Mouse (Mus musculus) bone marrow macrophage, adult 2 months (primary cell): ENCODE data around the gene Fosb. TPM values are rescaled to one million over a fixed set of nuclear protein-coding genes. Genes with fewer than 3 reads are reported as not detected.
A peak's percentile ranks its signal among the peaks of the same experiment; 100 is the strongest.

Experiments
- H3K27ac ChIP-seq: 2 replicates; pipeline ENCODE4 v1.5.1; 2012; ENCODE audit warnings: low read depth, low read length; ENCODE audit not compliant: insufficient read depth
- H3K4me1 ChIP-seq: 2 replicates; pipeline ENCODE4 v1.6.1; 2012; ENCODE audit warnings: low read length; ENCODE audit not compliant: control insufficient read depth, insufficient read depth
- H3K4me3 ChIP-seq: 2 replicates; pipeline ENCODE4 v1.5.1; 2012; ENCODE audit warnings: mild to moderate bottlenecking, low read length, moderate library complexity; ENCODE audit not compliant: insufficient read depth
- CTCF ChIP-seq: IDR thresholded peaks from 2 replicates; pipeline ENCODE4 v1.5.1; 2012; ENCODE audit warnings: low read depth, mild to moderate bottlenecking, low read length, moderate library complexity
- POLR2A ChIP-seq: IDR thresholded peaks from 2 replicates; pipeline ENCODE4 v1.6.1; 2012; ENCODE audit warnings: mild to moderate bottlenecking, low read depth, low read length, borderline replicate concordance
- polyA plus RNA-seq: library from polyadenylated mRNA; stranded (reverse); fragments of >200 nt; gene quantifications from 2 replicates; pipeline ENCODE4 v1.2.4, GENCODE M21; 2012; ENCODE audit not compliant: missing spikeins, insufficient read depth, insufficient read length

The Fosb gene
- polyA plus RNA-seq, 1 experiment = 0.68 TPM

DNA sequence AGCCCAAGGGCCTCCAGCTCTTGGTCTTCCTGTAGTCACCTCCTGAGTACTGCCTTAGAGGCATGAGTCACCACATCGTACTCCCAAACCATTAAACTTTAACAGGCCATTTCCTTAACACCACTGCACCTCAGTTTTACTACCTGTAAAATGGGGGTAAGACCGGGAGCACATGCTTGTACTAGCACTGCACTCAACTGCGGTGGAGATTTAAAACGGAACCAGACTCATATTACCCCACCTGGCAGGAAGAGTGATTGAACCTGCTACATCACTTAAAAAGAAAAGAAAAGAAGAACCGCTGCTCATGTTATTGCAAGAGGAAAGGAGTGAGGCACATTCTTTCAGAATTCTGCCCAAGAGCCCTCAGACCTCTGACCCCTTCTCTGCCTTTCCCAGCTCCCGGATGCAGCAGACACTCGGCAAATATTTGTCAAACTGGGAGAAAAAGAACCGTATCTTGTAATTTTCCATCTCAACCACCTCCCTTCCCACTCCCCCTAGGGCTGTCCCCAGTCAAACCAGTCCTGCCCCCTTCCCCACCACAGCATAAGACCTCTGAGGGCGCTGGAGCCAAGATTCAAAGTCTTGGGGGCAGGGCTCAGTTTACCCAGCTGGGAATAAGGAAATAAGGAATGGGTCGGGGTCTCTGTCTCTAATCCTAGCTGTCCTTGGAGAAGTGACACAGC lies 40.7 kb downstream of the Fosb start:
- Histone ChIP-seq H3K4me3 (peak overlapping the region; percentile 59), H3K4me1 (peaks cover 41% of the 10 kb centered on the region), H3K27ac (peak overlapping the region; percentile 48)
- TF ChIP-seq POLR2A = no peak
- TF ChIP-seq CTCF = no peak

DNA sequence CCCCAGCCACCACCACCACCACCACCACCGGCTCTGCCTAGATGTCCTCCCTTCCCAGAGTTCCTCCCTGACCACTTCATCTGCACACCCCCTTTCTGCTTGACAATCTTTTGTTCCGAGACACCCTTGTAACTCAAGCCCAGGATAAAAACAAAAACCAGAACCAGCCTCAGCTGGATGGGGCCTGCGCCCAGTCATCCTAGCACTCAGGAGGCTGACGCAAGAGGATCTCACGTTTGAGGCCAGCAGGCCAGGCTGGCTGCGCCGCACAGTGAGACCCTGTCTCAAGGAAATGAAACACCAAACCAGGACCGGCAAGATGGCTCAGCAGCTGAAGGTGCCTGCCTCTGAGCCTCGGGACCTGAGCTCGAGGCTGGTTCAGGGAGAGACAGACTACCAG lies 42.8 kb downstream of the Fosb start:
- H3K4me1 ChIP-seq = peaks cover 41% of the 10 kb centered on the region
- peak overlapping the region; percentile 22 for H3K4me3 ChIP-seq
- peak overlapping the region; percentile 23; the same call in 1 of the 2 replicates for H3K27ac ChIP-seq
- no peak for TF ChIP-seq POLR2A
- no peak for TF ChIP-seq CTCF

DNA sequence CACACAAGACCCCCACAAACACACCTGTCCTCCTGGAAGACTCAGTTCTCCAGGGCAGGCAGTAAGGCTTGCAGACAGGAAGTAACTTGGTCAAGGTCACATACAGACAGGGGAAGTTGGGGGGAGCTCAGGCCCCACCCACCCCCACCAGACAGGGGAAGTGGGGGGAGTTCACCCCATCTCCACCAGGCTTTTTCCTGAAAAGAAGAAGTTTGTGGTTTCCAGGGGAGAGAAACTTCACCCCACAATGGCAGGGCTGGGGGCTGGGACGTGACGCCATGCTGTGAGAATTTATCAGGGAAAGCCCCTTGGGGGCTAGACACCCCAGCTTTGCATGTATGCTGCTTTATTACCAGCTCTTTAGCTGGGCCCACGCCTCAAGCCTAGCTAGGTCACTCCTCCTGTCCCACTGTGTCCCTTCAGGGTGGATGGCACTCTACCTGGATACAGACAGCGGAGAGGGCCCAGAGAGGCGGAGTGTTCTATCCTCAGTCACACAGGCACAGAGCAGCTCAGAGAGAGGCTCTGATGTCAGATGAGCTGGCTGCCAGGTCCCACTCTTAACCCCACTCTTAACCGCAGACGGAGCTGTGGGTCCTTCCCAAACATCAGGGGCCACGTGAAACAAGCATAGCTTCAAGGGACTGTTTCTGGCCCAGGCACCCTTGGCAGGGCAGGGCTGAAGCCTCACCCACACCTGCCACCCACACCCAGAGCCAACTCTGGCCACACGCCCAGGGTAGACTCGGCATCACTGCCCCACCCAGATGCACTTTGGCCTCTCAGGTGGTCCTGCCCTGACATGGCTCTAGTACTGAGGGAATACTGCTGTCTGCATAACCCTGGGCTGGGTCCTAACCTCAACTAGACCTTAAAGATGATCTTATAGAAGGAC lies 43.7 kb downstream of the Fosb start:
- Histone ChIP-seq H3K4me3 (peak overlapping the region; percentile 32), H3K4me1 (peaks cover 41% of the 10 kb centered on the region), H3K27ac (peak overlapping the region; percentile 27; the same call in 1 of the 2 replicates)
- TF ChIP-seq POLR2A (no peak), CTCF (no peak)

DNA sequence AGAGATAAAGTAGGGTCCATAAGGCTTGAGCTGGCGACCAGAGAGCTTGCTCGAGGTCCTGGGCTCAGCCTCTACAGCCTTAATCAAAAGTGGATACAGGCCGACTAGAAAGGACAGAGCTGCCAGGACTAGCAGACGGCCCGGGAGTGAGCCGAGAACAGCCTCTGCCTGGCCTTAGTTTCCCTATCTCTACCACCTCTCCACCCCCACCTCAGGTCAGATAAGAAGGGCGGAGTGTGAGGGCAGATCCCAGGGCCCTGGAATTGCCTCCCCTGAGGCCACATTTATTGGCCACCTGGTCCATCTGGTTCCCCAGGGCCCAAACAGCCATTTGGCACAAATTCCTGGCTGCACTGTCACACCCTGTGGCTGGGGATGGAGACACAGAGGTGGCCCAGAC lies 44.7 kb downstream of the Fosb start:
- no peak for TF ChIP-seq POLR2A
- no peak for TF ChIP-seq CTCF
- no peak overlapping the region for H3K27ac ChIP-seq
- peaks cover 41% of the 10 kb centered on the region for H3K4me1 ChIP-seq
- no peak overlapping the region for H3K4me3 ChIP-seq

DNA sequence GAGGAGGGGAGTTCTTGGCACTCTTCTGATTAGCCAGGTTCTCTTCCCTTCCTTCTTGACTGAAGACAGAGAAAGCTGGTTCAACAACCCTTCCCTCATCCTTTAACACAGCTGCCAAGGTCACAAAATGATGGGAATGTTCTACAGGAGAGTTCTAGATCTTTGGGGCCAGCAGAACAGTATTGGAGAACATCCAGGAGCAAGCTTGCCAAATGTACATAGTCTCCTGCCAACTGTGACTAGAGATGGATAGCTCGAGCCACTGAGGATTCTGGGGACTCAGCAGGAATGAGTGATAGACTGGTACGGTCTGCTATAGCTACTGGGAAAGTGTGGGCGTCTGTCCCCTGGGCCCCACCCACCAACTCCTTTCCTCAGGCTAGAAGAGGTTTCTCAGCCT lies 51.5 kb downstream of the Fosb start:
- Histone ChIP-seq H3K4me3 (no peak overlapping the region), H3K27ac (no peak overlapping the region), H3K4me1 (peaks cover 22% of the 10 kb centered on the region)
- no peak for TF ChIP-seq POLR2A
- TF ChIP-seq CTCF = no peak

DNA sequence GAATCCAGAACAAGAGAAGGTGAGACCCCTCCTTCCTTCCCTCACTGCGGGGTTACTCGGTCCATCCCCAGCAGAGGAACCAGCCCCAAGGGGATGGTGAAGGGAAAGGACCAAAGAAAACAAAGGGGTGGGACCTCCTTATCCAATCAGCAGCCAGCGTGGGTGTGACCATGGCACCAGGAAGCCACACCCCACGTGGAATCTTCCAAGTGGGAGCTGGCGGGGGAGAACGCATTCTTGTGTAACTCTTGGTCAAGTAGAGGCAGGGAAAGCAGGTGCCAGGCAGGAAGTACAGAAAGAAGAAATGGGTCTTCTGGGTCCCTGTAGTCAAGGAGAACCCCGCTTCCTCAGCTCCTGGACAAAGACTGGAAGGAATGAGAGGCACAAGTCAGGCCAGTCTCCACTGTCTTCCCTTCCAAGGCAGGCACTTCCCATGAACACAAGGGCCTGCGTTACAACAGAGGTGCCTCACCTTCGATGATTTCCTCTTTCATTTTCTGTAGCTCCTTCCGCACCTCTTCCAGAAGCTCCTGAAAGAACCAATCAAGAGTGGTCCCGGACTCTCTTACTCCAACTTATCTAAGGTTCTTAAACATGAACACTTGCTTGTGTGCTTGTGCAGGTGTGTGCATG lies 52.3 kb downstream of the Fosb start:
- TF ChIP-seq CTCF = no peak
- TF ChIP-seq POLR2A = no peak
- Histone ChIP-seq H3K4me3 (no peak overlapping the region), H3K27ac (no peak overlapping the region)

DNA sequence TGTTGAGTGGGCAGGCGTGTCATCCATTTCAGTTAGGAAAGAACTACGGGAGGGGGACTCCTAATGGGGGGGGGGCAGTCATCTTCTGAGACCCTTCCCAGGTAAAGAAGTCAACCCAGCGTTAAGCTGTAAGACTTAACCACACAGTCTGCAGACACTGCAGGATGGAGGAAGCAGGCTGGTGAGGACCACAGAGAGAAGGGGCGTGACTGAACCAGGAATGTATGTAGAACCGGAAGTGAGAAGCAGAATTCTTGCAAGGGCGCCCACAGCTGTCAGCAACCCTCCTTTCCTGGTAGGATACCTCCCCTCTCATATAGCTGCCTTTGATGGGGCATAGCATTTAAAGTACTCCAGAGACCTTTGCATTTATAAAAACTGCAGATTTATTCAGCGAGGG lies 53.3 kb downstream of the Fosb start:
- peaks cover 25% of the 10 kb centered on the region for H3K4me1 ChIP-seq
- H3K4me3 ChIP-seq = no peak overlapping the region
- H3K27ac ChIP-seq = no peak overlapping the region
- TF ChIP-seq POLR2A = no peak
- no peak for TF ChIP-seq CTCF

More for the DNA sequence above, 52.3 kb downstream of the Fosb start:
- H3K4me1 ChIP-seq = peaks cover 22% of the 10 kb centered on the region

DNA sequence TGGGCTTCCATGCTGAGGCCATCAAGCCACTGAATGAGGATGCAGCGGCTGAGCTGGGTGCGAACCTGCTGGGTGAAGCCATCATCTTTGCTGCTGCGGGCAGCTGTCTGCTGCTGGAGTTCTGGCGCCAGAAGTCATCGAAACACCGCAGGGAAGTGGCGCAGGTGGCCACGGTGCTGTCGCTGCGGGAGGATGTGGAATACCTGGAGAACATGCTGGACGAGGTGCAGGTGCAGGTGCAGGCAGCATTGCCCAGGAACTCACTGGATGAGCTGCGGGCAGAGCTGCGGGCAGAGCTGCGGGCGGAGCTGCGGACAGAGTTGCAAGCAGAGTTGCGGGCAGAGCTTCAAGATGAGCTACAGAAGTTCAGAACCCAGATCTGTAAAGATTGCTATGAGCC lies 54.5 kb downstream of the Fosb start:
- no peak overlapping the region for H3K27ac ChIP-seq
- no peak overlapping the region for H3K4me3 ChIP-seq
- TF ChIP-seq CTCF = no peak
- TF ChIP-seq POLR2A = no peak
- H3K4me1 ChIP-seq = peaks cover 25% of the 10 kb centered on the region

DNA sequence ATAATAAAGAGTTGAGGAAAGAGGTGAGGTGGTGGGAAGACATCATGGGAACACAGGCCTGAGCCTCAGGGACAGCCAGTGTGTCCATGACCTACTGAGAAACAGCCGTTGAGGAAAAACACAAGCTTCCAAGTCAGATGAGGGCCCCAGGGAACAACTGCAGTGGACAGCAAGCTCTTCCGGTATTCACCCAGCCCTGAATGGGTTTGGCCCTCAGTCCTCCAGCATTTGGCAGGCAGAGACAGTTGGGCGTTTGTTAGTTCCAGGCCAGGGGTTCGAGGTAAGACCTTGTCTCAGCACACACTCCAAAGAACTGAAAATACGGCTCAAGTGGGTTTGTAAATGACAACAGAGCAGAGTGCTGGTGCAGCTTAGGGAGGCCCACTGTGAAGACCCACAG lies 56.4 kb downstream of the Fosb start:
- no peak overlapping the region for H3K27ac ChIP-seq
- H3K4me1 ChIP-seq = peaks cover 25% of the 10 kb centered on the region
- no peak for TF ChIP-seq CTCF
- no peak for TF ChIP-seq POLR2A
- no peak overlapping the region for H3K4me3 ChIP-seq

Other genes with a start within 250 kb of the Fosb start
- 1.7 and 2.6 TPM in 2 replicates for gene Dmwd, start 233.8 kb downstream of the Fosb start, polyA plus RNA-seq
- 2.9 and 4.2 TPM in 2 replicates for gene Dmpk, start 226.2 kb downstream of the Fosb start, polyA plus RNA-seq
- gene Six5, start 215.5 kb downstream of the Fosb start, polyA plus RNA-seq = 0.36 and 0.44 TPM in 2 replicates
- not detected in 2 replicates for gene Gm4969, start 191.7 kb downstream of the Fosb start, polyA plus RNA-seq
- gene Fbxo46, start 190.2 kb downstream of the Fosb start, polyA plus RNA-seq = 7.1 and 8.2 TPM in 2 replicates
- 10.4 and 11.8 TPM in 2 replicates for gene Qpctl, start 160.8 kb downstream of the Fosb start, polyA plus RNA-seq
- 26.4 and 27.9 TPM in 2 replicates for gene Snrpd2, start 160.3 kb downstream of the Fosb start, polyA plus RNA-seq
- not detected in 2 replicates for gene Gipr, start 143.9 kb downstream of the Fosb start, polyA plus RNA-seq
- gene Eml2, start 133.6 kb downstream of the Fosb start, polyA plus RNA-seq = 12.2 and 17.8 TPM in 2 replicates
- not detected in 2 replicates for gene Gpr4, start 97.5 kb downstream of the Fosb start, polyA plus RNA-seq
- gene Opa3, start 81.7 kb downstream of the Fosb start, polyA plus RNA-seq = 20.0 and 22.0 TPM in 2 replicates
- gene Vasp, start 38.2 kb downstream of the Fosb start, polyA plus RNA-seq = 178 and 187 TPM in 2 replicates
- gene Ppm1n, start 30.0 kb downstream of the Fosb start, polyA plus RNA-seq = 0.93 and 4.2 TPM in 2 replicates
- 1.4 and 2.0 TPM in 2 replicates for gene Rtn2, start 27.4 kb downstream of the Fosb start, polyA plus RNA-seq
- 30.7 and 35.4 TPM in 2 replicates for gene Ercc1, start 34.7 kb upstream of the Fosb start, polyA plus RNA-seq
- 7.8 and 8.4 TPM in 2 replicates for gene Cd3eap, start 49.4 kb upstream of the Fosb start, polyA plus RNA-seq
- gene Ppp1r13l, start 49.7 kb upstream of the Fosb start, polyA plus RNA-seq = 1.6 and 4.0 TPM in 2 replicates
- 14.5 and 18.9 TPM in 2 replicates for gene Ercc2, start 72.0 kb upstream of the Fosb start, polyA plus RNA-seq
- 0.95 TPM in 1 of 2 replicates, not detected in the other for gene Klc3, start 94.1 kb upstream of the Fosb start, polyA plus RNA-seq
- 0.65 TPM in 1 of 2 replicates, not detected in the other for gene Ckm, start 94.7 kb upstream of the Fosb start, polyA plus RNA-seq
- 21.3 and 21.4 TPM in 2 replicates for gene Mark4, start 148.8 kb upstream of the Fosb start, polyA plus RNA-seq
- not detected in 2 replicates for gene Exoc3l2, start 153.3 kb upstream of the Fosb start, polyA plus RNA-seq
- gene Bloc1s3, start 198.3 kb upstream of the Fosb start, polyA plus RNA-seq = 9.7 and 11.0 TPM in 2 replicates
- gene Trappc6a, start 198.3 kb upstream of the Fosb start, polyA plus RNA-seq = 51.4 and 57.0 TPM in 2 replicates
- not detected in 2 replicates for gene Nkpd1, start 207.8 kb upstream of the Fosb start, polyA plus RNA-seq